Mouse (Mus musculus) spleen, postnatal 36 days (tissue): ENCODE data around the gene Cyp4f16.
A peak's percentile ranks its signal among the peaks of the same experiment; 100 is the strongest.
"Not testable (repeated sequence)": the region's sequence is repeated elsewhere in the genome, so short reads cannot be mapped to it uniquely, and the experiment has no call there.

Experiments used
- DNase-seq, 2 experiments: peaks; one replicate each; pipeline ENCODE4 v3.0.0; 2022; ENCODE audit warnings: low spot score in 2 of 2, mixed read lengths in 1 of 2

Gene Cyp4f16

GRCm38 (mm10) chr17:32550900-32551770 lies 14.8 kb downstream of the Cyp4f16 start:
- peak; percentile 48 to 61 for DNase-seq

GRCm38 (mm10) chr17:32553016-32553415 lies 16.7 kb downstream of the Cyp4f16 start:
- not testable (repeated sequence) for DNase-seq

GRCm38 (mm10) chr17:32554368-32554767 lies 18.0 kb downstream of the Cyp4f16 start:
- DNase-seq: not testable (repeated sequence)

DNA sequence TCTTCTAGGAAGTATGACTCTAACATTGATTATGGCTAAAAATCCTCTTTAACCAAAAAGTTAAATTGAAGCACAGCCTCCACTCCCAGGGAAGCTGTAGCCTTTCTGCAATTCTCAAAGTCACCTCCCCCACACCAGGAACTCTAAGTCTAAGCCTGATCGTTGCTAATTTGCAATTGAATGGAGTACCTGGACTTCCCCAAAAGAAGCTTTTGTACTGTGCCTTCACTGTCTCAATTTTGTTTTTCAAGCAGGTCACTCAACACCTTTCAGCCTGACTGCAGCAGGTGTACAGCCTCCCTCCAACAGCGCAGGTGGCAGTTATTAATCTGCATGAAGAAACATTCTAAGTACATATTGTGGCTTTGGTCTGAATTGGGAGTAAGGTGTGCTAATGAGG lies 26.9 kb downstream of the Cyp4f16 start:
- DNase-seq: not testable (repeated sequence)

- DNase-seq: not testable (repeated sequence)
These were observed 36.9 kb downstream of the Cyp4f16 start for GRCm38 (mm10) chr17:32573286-32573685.

GRCm38 (mm10) chr17:32577496-32578186 lies 41.3 kb downstream of the Cyp4f16 start:
- no peak for DNase-seq

DNA sequence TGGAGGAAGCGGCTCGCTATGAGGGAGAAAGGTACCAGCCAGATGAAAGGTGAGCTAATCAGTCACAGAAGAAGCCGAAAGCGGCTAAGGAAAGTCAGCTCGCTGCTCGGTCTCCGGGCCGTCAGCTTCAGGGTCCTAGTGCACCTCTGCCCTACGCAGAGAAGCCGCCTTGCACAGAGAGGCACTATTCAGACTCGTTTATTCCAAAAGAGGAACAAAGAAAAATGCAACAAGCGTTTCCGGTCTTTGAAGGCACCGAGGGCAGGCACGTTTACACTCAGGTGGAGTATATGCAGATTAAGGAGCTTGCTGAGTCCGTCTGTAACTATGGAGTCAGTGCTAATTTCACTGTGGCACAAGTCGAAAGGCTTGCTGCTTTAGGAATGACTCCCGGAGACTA lies 60.1 kb downstream of the Cyp4f16 start:
- DNase-seq: no peak
